Comparison of ENCODE assay signal across 8 mouse cellular contexts in genomic region chr7:24300771-24301282, GRCm38 (mm10). TPM values are rescaled to one million over a fixed set of nuclear protein-coding genes. Genes with fewer than 3 reads are reported as not detected.
DNase-seq lines count a peak whose midpoint lies in the region; ATAC-seq and TF ChIP-seq lines count a peak whose summit lies in the region.

TSS of gene Zfp61 (minus strand) at chr7:24301232.

- peak within 1 kb of the TSS; percentile 54 for H3K4me2 ChIP-seq in forebrain, postnatal 0 days (ENCODE audit: low read depth)
- H3K4me2 ChIP-seq in intestine, embryonic 15.5 days (replicated peaks), result peak within 1 kb of the TSS; percentile 86
- H3K4me2 ChIP-seq in limb, embryonic 13.5 days (replicated peaks), result peak within 1 kb of the TSS; percentile 88
- peak within 1 kb of the TSS; percentile 83 for H3K4me2 ChIP-seq in midbrain, embryonic 14.5 days (ENCODE audit: low read length)

- no peaks in the 10 kb centered on the region for H3K27me3 ChIP-seq in forebrain, postnatal 0 days (ENCODE audit: insufficient read depth, low read length)
- no peaks in the 10 kb centered on the region for H3K27me3 ChIP-seq in intestine, embryonic 15.5 days (replicated peaks)
- no peaks in the 10 kb centered on the region for H3K27me3 ChIP-seq in limb, embryonic 13.5 days
- H3K27me3 ChIP-seq in midbrain, embryonic 14.5 days (ENCODE audit: control insufficient read depth, insufficient read depth, low read length), result no peaks in the 10 kb centered on the region

- peak; percentile 15 for DNase-seq in ovary, adult 18-20 months (ENCODE audit: low spot score)
- DNase-seq in ovary, postnatal 10 days (ENCODE audit: low spot score), result no peak
- peak; percentile 56 for DNase-seq in forebrain, postnatal 0 days
- peak; percentile 79 for DNase-seq in midbrain, embryonic 14.5 days

- H3K27ac ChIP-seq in brown adipose tissue, adult 24 weeks (replicated peaks; ENCODE audit: low read depth, low read length), result no peak within 1 kb of the TSS
- H3K27ac ChIP-seq in forebrain, postnatal 0 days (ENCODE audit: low read depth, low read length), result peak within 1 kb of the TSS; percentile 95
- H3K27ac ChIP-seq in intestine, embryonic 15.5 days, result peak within 1 kb of the TSS; percentile 64
- peak within 1 kb of the TSS; percentile 97 for H3K27ac ChIP-seq in limb, embryonic 13.5 days
- H3K27ac ChIP-seq in midbrain, embryonic 14.5 days (replicated peaks; ENCODE audit: low read depth, low read length), result peak within 1 kb of the TSS; percentile 91; the same call in 1 of the 2 replicates

- peak; percentile 25; the same call in 1 of the 2 replicates for ATAC-seq in forebrain, postnatal 0 days
- peak; percentile 78 for ATAC-seq in intestine, embryonic 15.5 days
- ATAC-seq in limb, embryonic 13.5 days (ENCODE audit: low FRiP score, low read depth), result peak; percentile 64
- peak; percentile 57; the same call in 1 of the 2 replicates for ATAC-seq in midbrain, embryonic 14.5 days (ENCODE audit: low FRiP score, low TSS enrichment)
- ATAC-seq in frontal cortex, adult (ENCODE audit: low TSS enrichment), result no peak; the same call in 1 of the 2 replicates

- no peaks in the 10 kb centered on the region for H3K9me3 ChIP-seq in forebrain, postnatal 0 days (ENCODE audit: low read length)
- H3K9me3 ChIP-seq in intestine, embryonic 15.5 days, result no peaks in the 10 kb centered on the region
- H3K9me3 ChIP-seq in limb, embryonic 13.5 days, result no peaks in the 10 kb centered on the region
- H3K9me3 ChIP-seq in midbrain, embryonic 14.5 days (ENCODE audit: control insufficient read depth, low read length), result no peaks in the 10 kb centered on the region

- H3K36me3 ChIP-seq in forebrain, postnatal 0 days (ENCODE audit: insufficient read depth), result peaks cover 43% of the 10 kb centered on the region
- H3K36me3 ChIP-seq in intestine, embryonic 15.5 days, result peaks cover 7% of the 10 kb centered on the region; the same call in 1 of the 2 replicates
- H3K36me3 ChIP-seq in limb, embryonic 13.5 days, result peaks cover 49% of the 10 kb centered on the region
- peaks cover 48% of the 10 kb centered on the region for H3K36me3 ChIP-seq in midbrain, embryonic 14.5 days (ENCODE audit: control insufficient read depth, insufficient read depth, low read length)

- 3% methylated on average over 13 of the region's 13 CpGs for WGBS in forebrain, postnatal 0 days
- WGBS in intestine, embryonic 15.5 days, result 2% methylated on average over 13 of the region's 13 CpGs
- WGBS in limb, embryonic 13.5 days, result 1% methylated on average over 13 of the region's 13 CpGs
- WGBS in midbrain, embryonic 14.5 days, result 1% methylated on average over 13 of the region's 13 CpGs

- H3K4me3 ChIP-seq in brown adipose tissue, adult 24 weeks (ENCODE audit: insufficient read depth, low read depth, low read length), result peak within 1 kb of the TSS; percentile 45
- H3K4me3 ChIP-seq in forebrain, postnatal 0 days (ENCODE audit: low read depth, low read length), result 0 out of 2 replicates have a peak within 1 kb of the TSS, but pooled peaks have one; percentile 75
- H3K4me3 ChIP-seq in intestine, embryonic 15.5 days (replicated peaks), result peak within 1 kb of the TSS; percentile 71
- H3K4me3 ChIP-seq in limb, embryonic 13.5 days, result peak within 1 kb of the TSS; percentile 66
- H3K4me3 ChIP-seq in midbrain, embryonic 14.5 days (replicated peaks; ENCODE audit: low read depth, low read length), result peak within 1 kb of the TSS; percentile 75

- no peak for TF ChIP-seq CTCF in forebrain, postnatal 0 days (IDR thresholded peaks at IDR 0.05; ENCODE audit: low read depth)

- H3K9ac ChIP-seq in forebrain, postnatal 0 days, result peak within 1 kb of the TSS; percentile 77
- no peak within 1 kb of the TSS for H3K9ac ChIP-seq in intestine, embryonic 15.5 days
- H3K9ac ChIP-seq in limb, embryonic 13.5 days, result peak within 1 kb of the TSS; percentile 82
- H3K9ac ChIP-seq in midbrain, embryonic 14.5 days (replicated peaks; ENCODE audit: low read length), result peak within 1 kb of the TSS; percentile 82; the same call in 1 of the 2 replicates

- peaks cover 2% of the 10 kb centered on the region; the same call in 1 of the 2 replicates for H3K4me1 ChIP-seq in brown adipose tissue, adult 24 weeks (ENCODE audit: control insufficient read depth, insufficient read depth, insufficient read length, low read length)
- H3K4me1 ChIP-seq in forebrain, postnatal 0 days (ENCODE audit: insufficient read depth), result peaks cover 4% of the 10 kb centered on the region; the same call in 1 of the 2 replicates
- H3K4me1 ChIP-seq in intestine, embryonic 15.5 days (replicated peaks), result 0 out of 2 replicates have a peak, but pooled peaks cover 9% of the 10 kb centered on the region
- H3K4me1 ChIP-seq in limb, embryonic 13.5 days, result peaks cover 14% of the 10 kb centered on the region
- peaks cover 12% of the 10 kb centered on the region for H3K4me1 ChIP-seq in midbrain, embryonic 14.5 days (ENCODE audit: control insufficient read depth, insufficient read depth, low read length)

RNA-seq across cellular contexts. Expression of gene Zfp61, which starts in this region (rescaled TPM):
- polyA plus RNA-seq in brown adipose tissue, adult 24 weeks (2012; ENCODE audit: insufficient read depth, insufficient read length, missing spikeins), result 1.5 and 2.0 TPM in 2 replicates
- total RNA-seq in forebrain, postnatal 0 days (2014; rRNA removed), result 32.9 and 34.8 TPM in 2 replicates
- 24.5 and 30.8 TPM in 2 replicates for polyA plus RNA-seq in forebrain, postnatal 0 days (2015; fragmentation: Nextera tagmentation; extraction: Ambion mirVana)
- polyA plus RNA-seq in intestine, embryonic 15.5 days (2015; fragmentation: Nextera tagmentation; extraction: Ambion mirVana), result 23.6 and 24.6 TPM in 2 replicates
- polyA plus RNA-seq in limb, embryonic 13.5 days (2015; fragmentation: Nextera tagmentation; extraction: Ambion mirVana), result 54.1 and 63.5 TPM in 2 replicates
- polyA plus RNA-seq in midbrain, embryonic 14.5 days (2014; fragmentation: Nextera tagmentation; extraction: Ambion mirVana), result 34.2 and 34.3 TPM in 2 replicates
